Mouse (Mus musculus) heart, postnatal 14 days (tissue): Measurements from ENCODE around the gene Rsu1. TPM values are rescaled to one million over a fixed set of nuclear protein-coding genes. Genes with fewer than 3 reads are reported as not detected.

Source experiments
- DNase-seq, 2 experiments: peaks; one replicate each; pipeline ENCODE4 v3.0.0; 2021 to 2022
- intact Hi-C: fragments of 180-260 bp; cut with DNase I; formaldehyde crosslinking; loops from one replicate; pipeline ENCODE4 v1.15.1; 2025
- total RNA-seq, 2 experiments: library from RNA; stranded (reverse); gene quantifications; 2 replicates each; pipeline ENCODE4 v1.2.3; 2021

Gene Rsu1
- total RNA-seq, 2 experiments from 2014 or later = 73.7 to 75.5 TPM

DNA sequence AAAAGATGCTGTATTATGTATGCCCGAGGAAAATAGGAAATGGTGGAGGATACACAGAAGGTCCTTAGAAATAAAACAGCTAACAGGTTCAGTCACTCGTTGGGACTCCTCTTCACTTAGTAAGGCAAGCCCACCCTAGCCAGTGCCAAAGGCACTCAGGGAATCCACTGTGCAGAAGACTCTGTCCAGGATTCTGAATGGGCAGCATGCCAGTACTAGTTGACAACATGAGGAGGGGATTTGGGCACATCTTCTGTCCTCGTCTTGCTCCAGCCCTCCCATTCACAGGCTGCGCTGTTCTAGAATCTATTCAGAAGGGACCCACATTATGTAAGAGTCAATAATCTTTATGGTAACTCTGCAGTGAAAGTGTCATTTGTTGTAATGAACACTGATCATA, 181.4 kb downstream of the Rsu1 start:
- intact Hi-C loops = no loop called here
- DNase-seq = no peak

DNA sequence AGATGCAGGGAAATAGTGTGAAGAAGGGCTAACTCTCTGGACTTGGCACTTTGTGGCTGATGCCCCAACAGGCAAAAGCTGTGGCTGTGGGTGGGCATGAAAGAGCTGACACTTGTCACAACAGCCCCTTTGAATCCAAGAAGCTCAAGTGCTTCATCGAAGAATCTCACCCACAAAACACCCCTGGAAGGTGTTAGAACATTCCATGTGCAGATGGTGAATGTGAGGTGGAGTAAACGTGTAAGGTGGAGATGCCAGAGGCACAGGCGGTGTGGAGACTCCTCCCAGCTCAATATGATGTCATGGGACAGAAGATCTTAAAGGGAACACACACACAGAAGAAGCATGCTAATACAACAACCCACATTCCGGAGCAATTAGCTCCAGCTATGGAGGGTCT, 182.9 kb downstream of the Rsu1 start:
- no peak for DNase-seq
- intact Hi-C loops = no loop called here

DNA sequence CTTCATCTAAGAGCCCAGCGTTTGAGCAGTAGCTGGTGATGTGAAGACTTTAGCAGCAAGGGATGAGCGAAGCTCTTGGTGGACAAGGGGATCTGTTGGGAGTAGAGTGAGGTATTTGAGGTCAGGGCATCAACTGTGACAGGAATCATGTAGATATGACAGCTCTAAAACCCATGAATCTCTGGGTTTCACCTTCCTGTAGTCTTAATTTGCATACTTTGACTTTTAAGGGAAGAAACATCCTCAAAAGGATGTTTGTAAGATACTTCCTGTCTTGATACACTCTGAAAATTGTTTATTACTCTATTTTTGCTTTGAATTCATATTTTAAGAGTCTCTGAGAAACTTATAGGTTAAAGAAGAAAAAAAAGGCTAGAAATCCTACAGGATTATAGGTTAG, 183.4 kb downstream of the Rsu1 start:
- intact Hi-C loops = no loop called here
- no peak for DNase-seq

GRCm38 (mm10) chr2:13084223-13084622, 187.0 kb downstream of the Rsu1 start:
- intact Hi-C loops = no loop called here
- no peak for DNase-seq

- intact Hi-C loops = no loop called here
- DNase-seq = no peak
Measured at GRCm38 (mm10) chr2:13080476-13080875, 190.7 kb downstream of the Rsu1 start.

GRCm38 (mm10) chr2:13072243-13072642, 199.0 kb downstream of the Rsu1 start:
- intact Hi-C loops = no loop called here
- DNase-seq = no peak

DNA sequence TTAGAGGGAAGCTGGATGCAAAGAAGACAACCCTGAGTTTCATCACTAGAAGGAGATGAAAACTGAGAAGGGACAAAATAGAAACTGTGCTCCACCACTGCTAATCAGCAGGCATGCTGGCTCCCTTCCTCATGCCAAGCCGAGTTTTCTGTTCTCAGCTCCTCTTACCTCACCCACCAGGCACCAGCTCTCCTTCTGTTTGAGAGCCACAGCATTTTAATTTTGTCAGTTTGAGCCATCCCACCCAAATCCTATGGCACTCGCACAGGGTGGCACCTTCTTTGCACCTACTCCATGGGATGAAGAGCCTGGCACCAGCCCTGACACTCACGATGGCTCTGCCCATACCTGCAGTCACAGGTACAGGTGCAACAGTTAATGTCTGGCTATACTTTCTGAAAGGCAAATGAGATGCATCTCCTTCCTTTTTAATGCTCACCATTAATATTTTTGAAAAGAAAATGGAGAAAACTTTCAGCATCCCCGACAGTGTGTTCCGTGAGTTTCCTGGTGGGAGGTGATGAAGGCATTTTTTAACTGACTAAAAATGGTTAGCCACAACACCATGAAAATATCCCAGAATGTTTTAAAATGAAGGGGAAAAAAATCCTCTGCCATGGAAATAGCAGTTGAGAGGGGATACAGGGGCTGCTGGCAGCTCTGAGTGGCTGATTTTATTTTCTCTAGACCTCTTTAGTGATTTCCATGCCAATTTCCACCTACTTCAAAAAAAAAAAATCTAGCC, 210.6 kb downstream of the Rsu1 start:
- no peak for DNase-seq
- intact Hi-C loops = no loop called here

DNA sequence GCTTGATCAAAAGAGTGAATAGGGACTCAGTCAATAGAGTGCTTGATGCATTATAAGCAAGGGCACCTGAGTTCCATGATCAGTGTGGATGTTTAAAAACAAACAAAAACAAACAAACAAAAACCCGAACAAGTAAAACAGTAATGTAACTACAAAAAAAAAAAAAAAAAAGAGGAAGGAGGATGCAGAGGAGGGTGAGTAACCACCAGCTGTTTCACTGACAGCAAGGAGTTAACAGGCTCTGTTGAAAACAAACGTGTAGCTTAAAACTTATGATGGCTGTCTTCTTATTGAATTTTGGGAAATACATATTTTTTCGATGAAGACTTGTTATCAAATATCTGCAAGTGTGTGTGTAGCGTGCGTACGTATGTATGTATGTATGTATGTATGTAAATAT, 222.6 kb downstream of the Rsu1 start:
- DNase-seq = no peak
- intact Hi-C loops = no loop called here

DNA sequence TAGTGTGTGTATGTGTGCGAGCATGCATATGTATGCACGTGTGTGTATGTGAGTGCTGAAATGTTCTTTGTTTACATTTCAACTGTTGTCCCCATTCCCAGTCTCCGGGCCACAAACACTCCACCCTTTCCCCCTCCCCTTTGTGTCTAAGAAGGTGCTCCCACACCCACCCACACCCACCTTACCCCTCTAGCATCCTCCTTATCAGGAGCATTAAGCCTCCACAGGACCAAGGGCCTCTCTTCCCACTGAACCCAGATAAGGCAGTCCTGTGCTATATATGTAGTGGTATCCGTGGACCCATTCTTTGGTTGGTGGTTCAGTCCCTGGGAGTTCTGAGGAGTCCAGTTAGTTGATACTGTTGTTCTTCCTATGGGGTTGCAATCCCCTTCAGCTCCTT, 226.7 kb downstream of the Rsu1 start:
- DNase-seq = no peak
- intact Hi-C loops = no loop called here

DNA sequence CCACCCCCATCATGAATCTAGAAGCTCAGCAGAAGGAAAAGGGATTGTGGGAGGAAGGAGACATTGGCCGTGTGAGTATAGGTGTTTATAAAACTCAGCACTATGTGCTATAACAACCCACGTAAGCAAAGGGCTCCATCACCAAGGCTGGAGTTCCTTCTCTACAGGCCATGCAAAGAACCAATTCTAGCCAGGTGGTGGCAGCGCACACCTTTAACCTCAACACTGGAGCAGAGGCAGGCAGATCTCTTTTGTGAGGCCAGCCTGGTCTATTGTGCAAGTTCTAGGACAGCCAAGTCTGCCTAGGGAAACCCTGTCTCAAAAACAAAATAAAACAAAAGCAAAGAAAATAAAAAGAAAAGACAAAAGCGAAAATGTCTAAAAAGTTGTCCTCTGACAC, 231.4 kb downstream of the Rsu1 start:
- DNase-seq = no peak
- intact Hi-C loops = no loop called here

- no peak for DNase-seq
- intact Hi-C loops = no loop called here
Measured at GRCm38 (mm10) chr2:13038772-13039171, 232.4 kb downstream of the Rsu1 start.

Other genes with a start within 250 kb of the Rsu1 start
- 1 to 10 TPM; 1.2 TPM for gene Cubn, start 220.4 kb upstream of the Rsu1 start, total RNA-seq